Mouse (Mus musculus) midbrain, embryonic 10.5 days (tissue): Measurements from ENCODE around the gene Fbxl19. TPM values are rescaled to one million over a fixed set of nuclear protein-coding genes. Genes with fewer than 3 reads are reported as not detected.
"Not testable (repeated sequence)": the region's sequence is repeated elsewhere in the genome, so short reads cannot be mapped to it uniquely, and the experiment has no call there.

Source experiments
- DNase-seq: peaks from one replicate; pipeline ENCODE4 v3.0.0-alpha.2; 2017; ENCODE audit warnings: low spot score
- H3K27ac ChIP-seq: fragments of 300-500 bp; sonication (generic); replicated peaks from 2 replicates; pipeline ENCODE4 v1.5.1; 2016; ENCODE audit warnings: mild to moderate bottlenecking
- H3K27me3 ChIP-seq: fragments of 300-500 bp; sonication (generic); 2 replicates; pipeline ENCODE4 v1.6.1; 2016; ENCODE audit warnings: low read depth, mild to moderate bottlenecking; ENCODE audit not compliant: poor library complexity, severe bottlenecking
- H3K36me3 ChIP-seq: fragments of 300-500 bp; sonication (generic); 2 replicates; pipeline ENCODE4 v1.6.1; 2016; ENCODE audit warnings: mild to moderate bottlenecking, moderate library complexity
- H3K4me1 ChIP-seq: fragments of 300-500 bp; sonication (generic); 2 replicates; pipeline ENCODE4 v1.6.1; 2016
- H3K4me3 ChIP-seq: fragments of 300-500 bp; sonication (generic); 2 replicates; pipeline ENCODE4 v1.5.1; 2016; ENCODE audit warnings: mild to moderate bottlenecking, moderate library complexity
- H3K9me3 ChIP-seq: fragments of 300-500 bp; sonication (generic); replicated peaks from 2 replicates; pipeline ENCODE4 v1.6.1; 2016; ENCODE audit warnings: mild to moderate bottlenecking
- WGBS: fragments of 180-500 bp; shearing (Covaris S2); methylation state at CpG from one replicate; pipeline ENCODE4 v1.1.7; 2016; 5-methylcytosine and 5-hydroxymethylcytosine counted together
- polyA plus RNA-seq: library from polyadenylated mRNA; unstranded; fragments of >200 nt; fragmentation: Nextera tagmentation; extraction: Ambion mirVana; gene quantifications from 2 replicates; pipeline ENCODE4 v1.2.1, GENCODE M21; 2016

Fbxl19 gene
- polyA plus RNA-seq, 1 experiment from 2014 or later: 8.3 TPM

- H3K27ac ChIP-seq: no peak overlapping the region
- no peaks in the 10 kb centered on the region for H3K9me3 ChIP-seq
- WGBS: 80% methylated on average over 3 of the region's 3 CpGs
- H3K36me3 ChIP-seq: peaks cover 7% of the 10 kb centered on the region
- peaks cover 59% of the 10 kb centered on the region for H3K4me1 ChIP-seq
- H3K27me3 ChIP-seq: peaks cover 9% of the 10 kb centered on the region; the same call in 1 of the 2 replicates
- no peak overlapping the region for H3K4me3 ChIP-seq
- DNase-seq: no peak
These were observed 32.9 kb upstream of the Fbxl19 start for GRCm38 (mm10) chr7:127711456-127711855.

GRCm38 (mm10) chr7:127712461-127713385 lies 31.6 kb upstream of the Fbxl19 start, which contains the start of gene Ctf1:
Ctf1 (plus strand) TSS chr7:127712736.
- Histone ChIP-seq H3K4me1 (peaks cover 59% of the 10 kb centered on the region), H3K4me3 (peak within 1 kb of the TSS; percentile 54), H3K27ac (peak within 1 kb of the TSS; percentile 83), H3K27me3 (peaks cover 18% of the 10 kb centered on the region; the same call in 1 of the 2 replicates), H3K9me3 (no peaks in the 10 kb centered on the region), H3K36me3 (no peaks in the 10 kb centered on the region)
- WGBS: 1% methylated on average over 28 of the region's 28 CpGs
- peak; percentile 86 for DNase-seq

GRCm38 (mm10) chr7:127714816-127715215 lies 29.5 kb upstream of the Fbxl19 start:
- Histone ChIP-seq H3K27me3 (peaks cover 19% of the 10 kb centered on the region; the same call in 1 of the 2 replicates), H3K4me3 (no peak overlapping the region), H3K36me3 (no peaks in the 10 kb centered on the region), H3K4me1 (peaks cover 45% of the 10 kb centered on the region), H3K9me3 (no peaks in the 10 kb centered on the region), H3K27ac (no peak overlapping the region)
- no peak for DNase-seq
- 87% methylated on average over 4 of the region's 4 CpGs for WGBS

- H3K4me3 ChIP-seq: peak overlapping the region; percentile 55
- H3K27me3 ChIP-seq: peaks cover 19% of the 10 kb centered on the region; the same call in 1 of the 2 replicates
- no peaks in the 10 kb centered on the region for H3K36me3 ChIP-seq
- peaks cover 36% of the 10 kb centered on the region for H3K4me1 ChIP-seq
- DNase-seq: peak; percentile 77
- no peaks in the 10 kb centered on the region for H3K9me3 ChIP-seq
- under 1% methylated on average over 41 of the region's 41 CpGs for WGBS
- H3K27ac ChIP-seq: peak overlapping the region; percentile 79
These were observed 27.4 kb upstream of the Fbxl19 start for GRCm38 (mm10) chr7:127716992-127717391.

- Histone ChIP-seq H3K4me3 (no peak overlapping the region), H3K27ac (no peak overlapping the region), H3K4me1 (peaks cover 22% of the 10 kb centered on the region), H3K36me3 (no peaks in the 10 kb centered on the region), H3K27me3 (peaks cover 19% of the 10 kb centered on the region; the same call in 1 of the 2 replicates), H3K9me3 (no peaks in the 10 kb centered on the region)
- 89% methylated on average over 6 of the region's 6 CpGs for WGBS
- DNase-seq: no peak
These were observed 26.0 kb upstream of the Fbxl19 start for GRCm38 (mm10) chr7:127718339-127718738.

GRCm38 (mm10) chr7:127719258-127719657 lies 25.1 kb upstream of the Fbxl19 start:
- H3K4me3 ChIP-seq: no peak overlapping the region
- WGBS: 89% methylated on average over 6 of the region's 6 CpGs
- H3K36me3 ChIP-seq: no peaks in the 10 kb centered on the region
- H3K4me1 ChIP-seq: peaks cover 16% of the 10 kb centered on the region
- no peak overlapping the region for H3K27ac ChIP-seq
- peaks cover 19% of the 10 kb centered on the region; the same call in 1 of the 2 replicates for H3K27me3 ChIP-seq
- no peak for DNase-seq
- no peaks in the 10 kb centered on the region for H3K9me3 ChIP-seq

- Histone ChIP-seq H3K4me1 (peaks cover 11% of the 10 kb centered on the region), H3K27ac (no peak overlapping the region), H3K9me3 (no peaks in the 10 kb centered on the region), H3K4me3 (no peak overlapping the region), H3K36me3 (no peaks in the 10 kb centered on the region), H3K27me3 (no peaks in the 10 kb centered on the region)
- 24% methylated on average over 2 of the region's 2 CpGs for WGBS
- no peak for DNase-seq
These were observed 18.9 kb upstream of the Fbxl19 start for GRCm38 (mm10) chr7:127725490-127725889.

- Histone ChIP-seq H3K27me3 (no peaks in the 10 kb centered on the region), H3K27ac (no peak overlapping the region), H3K4me1 (peaks cover 11% of the 10 kb centered on the region), H3K9me3 (no peaks in the 10 kb centered on the region), H3K36me3 (no peaks in the 10 kb centered on the region), H3K4me3 (no peak overlapping the region)
- DNase-seq: no peak
- WGBS: 46% methylated on average over 6 of the region's 6 CpGs
These were observed 18.4 kb upstream of the Fbxl19 start for GRCm38 (mm10) chr7:127725924-127726323.

- 87% methylated on average over 7 of the region's 7 CpGs for WGBS
- no peaks in the 10 kb centered on the region for H3K9me3 ChIP-seq
- peaks cover 11% of the 10 kb centered on the region for H3K4me1 ChIP-seq
- no peak overlapping the region for H3K27ac ChIP-seq
- no peak for DNase-seq
- H3K27me3 ChIP-seq: no peaks in the 10 kb centered on the region
- no peaks in the 10 kb centered on the region for H3K36me3 ChIP-seq
- no peak overlapping the region for H3K4me3 ChIP-seq
These were observed 16.4 kb upstream of the Fbxl19 start for GRCm38 (mm10) chr7:127727898-127728297.

- H3K4me3 ChIP-seq: no peak overlapping the region
- H3K4me1 ChIP-seq: peaks cover 11% of the 10 kb centered on the region
- no peaks in the 10 kb centered on the region for H3K9me3 ChIP-seq
- no peak for DNase-seq
- WGBS: 77% methylated on average over 4 of the region's 4 CpGs
- no peaks in the 10 kb centered on the region for H3K27me3 ChIP-seq
- no peak overlapping the region for H3K27ac ChIP-seq
- no peaks in the 10 kb centered on the region for H3K36me3 ChIP-seq
These were observed 14.2 kb upstream of the Fbxl19 start for GRCm38 (mm10) chr7:127730170-127730569.

GRCm38 (mm10) chr7:127732066-127732465 lies 12.3 kb upstream of the Fbxl19 start, which contains the start of gene Ctf2:
Ctf2 (minus strand) TSS chr7:127732166.
- not testable (repeated sequence) for H3K9me3 ChIP-seq, H3K27me3 ChIP-seq, H3K36me3 ChIP-seq, H3K4me3 ChIP-seq, H3K4me1 ChIP-seq, H3K27ac ChIP-seq, DNase-seq
- 89% methylated on average over 1 of the region's 5 CpGs for WGBS

GRCm38 (mm10) chr7:127745251-127745651 lies 908 bp downstream of the Fbxl19 start:
- Histone ChIP-seq H3K4me3 (peak overlapping the region; percentile 95), H3K9me3 (no peaks in the 10 kb centered on the region), H3K4me1 (peaks cover 34% of the 10 kb centered on the region), H3K27ac (peak overlapping the region; percentile 98), H3K27me3 (no peaks in the 10 kb centered on the region), H3K36me3 (peaks cover 26% of the 10 kb centered on the region)
- under 1% methylated on average over 19 of the region's 19 CpGs for WGBS
- peak; percentile 95 for DNase-seq
